Mouse (Mus musculus): ENCODE data around the gene Tspan13.
A peak's percentile ranks its signal among the peaks of the same experiment; 100 is the strongest.

Gene Tspan13

DNA sequence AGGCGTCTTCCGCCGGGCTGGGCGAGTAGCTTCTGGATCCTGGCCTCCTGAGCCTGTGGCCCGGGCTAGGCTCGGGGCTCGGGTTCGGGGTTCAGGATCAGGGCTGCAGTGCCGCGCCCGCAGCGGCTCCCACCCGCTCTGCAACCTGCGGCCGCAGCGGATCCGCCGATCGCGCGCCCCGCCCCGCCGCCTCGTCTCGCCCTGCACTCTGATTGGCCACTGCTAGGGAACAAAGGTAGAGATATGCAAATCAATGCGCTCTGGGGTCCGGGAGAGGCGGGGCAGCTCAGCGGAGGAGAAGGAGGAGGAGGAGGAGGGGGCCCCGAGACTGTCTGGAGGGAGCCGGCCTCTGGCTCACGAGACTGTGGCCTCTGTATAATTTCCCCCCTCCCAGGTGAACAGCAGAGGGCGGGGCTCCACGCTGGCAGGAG is at the start of gene Tspan13:
Gene Tspan13, minus strand, starts transcription at position 153 of the 431 bp plus-strand sequence.
- DNase-seq, result peak; percentile 95 to 96

DNA sequence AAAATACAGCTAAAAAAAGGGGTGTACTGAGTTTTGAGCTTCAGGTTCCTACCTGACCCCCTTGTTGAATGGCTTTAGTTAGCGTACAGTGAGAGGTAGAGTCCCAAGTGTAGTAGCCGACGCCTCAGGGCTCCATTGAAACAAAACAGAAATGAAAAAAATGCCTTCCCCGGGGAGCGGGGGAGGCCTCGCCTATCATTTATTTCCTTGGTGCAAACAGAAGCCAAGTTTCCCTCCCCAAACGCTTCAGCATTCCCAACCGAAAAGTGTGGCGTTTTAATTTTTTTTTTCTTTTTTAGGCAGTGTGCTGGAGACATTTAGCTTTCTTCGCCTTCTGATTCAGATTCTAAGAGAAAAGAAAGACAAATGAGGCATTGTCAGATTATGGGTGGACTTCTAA is 49.7 kb upstream of the Tspan13 start:
- no peak for DNase-seq

DNA sequence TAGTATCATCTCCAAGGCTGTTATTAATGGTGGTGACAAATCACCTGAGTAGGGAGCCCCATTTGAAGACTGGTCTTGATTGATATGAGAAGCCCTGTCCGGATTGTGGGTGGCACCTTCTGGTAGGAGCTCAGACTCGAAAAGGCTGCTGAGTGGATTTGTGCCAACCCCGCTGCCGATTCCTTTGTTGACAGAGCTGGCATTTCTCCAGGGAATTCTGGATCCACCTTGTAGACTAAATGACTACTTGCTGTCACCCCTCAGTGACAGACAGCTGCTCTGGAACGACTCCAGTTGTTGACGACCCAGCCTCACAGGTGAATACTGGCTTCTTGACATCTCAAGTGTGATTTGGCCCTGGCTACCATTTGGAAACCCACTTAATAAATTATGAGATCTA is 46.9 kb upstream of the Tspan13 start:
- DNase-seq, result peak; percentile 48 to 52

DNA sequence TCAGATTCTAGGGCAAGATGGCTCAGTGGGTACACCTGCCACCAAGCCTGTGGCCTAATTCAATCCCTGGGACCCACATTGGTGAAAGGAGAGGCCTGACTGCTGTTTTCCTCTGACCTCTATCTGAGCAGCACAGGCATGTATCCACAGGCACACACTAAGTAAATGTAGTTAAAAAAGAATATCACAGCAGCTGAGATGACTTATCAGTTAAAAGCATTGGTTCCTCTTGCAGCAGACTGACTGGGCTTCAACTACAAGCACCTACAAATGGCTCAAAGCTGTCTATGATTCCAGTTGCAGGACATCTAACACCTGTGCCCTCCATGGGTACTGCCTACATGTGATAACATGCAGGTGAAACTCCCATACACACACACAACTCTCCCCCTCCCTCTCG is 46.5 kb upstream of the Tspan13 start:
- DNase-seq, result no peak

DNA sequence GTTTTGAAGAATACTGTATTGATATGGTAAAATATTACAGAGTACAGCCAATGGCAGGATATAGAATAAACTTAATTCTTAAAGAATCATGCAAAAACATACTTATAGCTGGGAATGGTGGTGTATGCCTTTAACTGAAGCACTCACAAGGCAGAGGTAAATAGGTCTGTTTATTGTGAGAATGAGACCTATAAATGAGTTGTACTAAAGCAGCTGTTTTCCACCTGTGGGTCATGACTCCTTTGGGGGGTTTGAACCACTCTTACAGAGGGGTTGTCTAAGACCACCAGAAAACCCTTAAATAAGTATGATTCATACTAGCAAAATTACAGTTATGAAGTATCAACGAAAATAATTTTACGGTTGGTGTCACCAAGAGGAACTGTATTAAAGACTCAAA is 43.1 kb upstream of the Tspan13 start:
- no peak for DNase-seq

DNA sequence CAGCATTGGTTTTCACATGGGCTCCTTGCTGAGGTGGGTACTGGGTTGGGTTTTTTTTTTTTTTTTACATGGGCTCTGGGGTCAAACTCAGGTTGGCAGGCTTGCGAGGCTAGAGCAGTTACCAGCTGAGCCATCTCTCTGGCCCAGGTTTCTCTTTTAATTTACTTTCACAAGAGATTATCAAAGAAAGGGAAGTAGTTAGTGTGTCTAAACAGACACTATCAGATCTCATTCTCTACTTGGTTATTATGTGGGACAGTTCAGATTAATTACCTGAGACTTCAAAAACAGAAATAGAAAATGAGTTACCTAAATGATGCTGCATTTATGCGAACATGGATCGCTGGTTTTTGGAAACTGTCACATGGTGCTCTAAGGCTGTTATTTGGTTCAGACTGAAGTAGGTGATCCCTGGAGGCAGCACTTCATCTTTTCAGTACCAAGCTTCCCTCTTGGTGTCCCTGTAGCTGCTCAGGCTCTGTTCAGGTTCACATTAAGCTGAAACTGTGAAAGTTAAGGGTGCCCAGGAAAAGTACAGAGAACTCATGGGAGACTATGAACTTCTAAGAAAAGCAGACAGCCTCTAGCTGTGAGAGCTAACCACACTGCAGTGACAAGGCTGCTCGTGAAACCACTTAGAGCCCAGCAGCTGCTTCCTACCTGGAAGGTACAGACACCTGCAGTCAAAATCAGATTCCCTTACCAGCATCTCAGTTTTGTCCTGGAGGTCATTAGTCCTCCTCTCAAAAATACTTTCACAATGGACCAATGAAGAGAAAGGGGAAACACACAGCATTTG is 36.0 kb upstream of the Tspan13 start:
- DNase-seq, result no peak

DNA sequence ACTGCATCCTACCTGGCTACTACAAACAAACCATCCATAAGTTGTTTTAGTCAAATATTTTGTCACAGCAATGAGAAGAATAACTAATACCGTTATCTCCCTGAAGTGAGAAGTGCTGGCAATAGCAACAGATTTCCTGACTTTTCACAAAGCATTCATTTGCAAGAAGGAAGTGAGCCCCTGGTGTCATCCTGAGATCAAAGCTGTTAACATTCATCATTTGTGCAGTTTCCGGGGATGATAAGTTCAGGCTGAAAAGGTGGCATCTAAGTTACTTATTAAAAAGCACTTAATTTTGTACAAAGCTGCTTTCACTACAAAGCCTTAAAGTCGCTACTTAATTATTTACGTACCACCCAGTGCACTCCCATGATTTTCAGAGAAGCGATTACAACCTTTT is 30.6 kb upstream of the Tspan13 start:
- DNase-seq, result no peak

DNA sequence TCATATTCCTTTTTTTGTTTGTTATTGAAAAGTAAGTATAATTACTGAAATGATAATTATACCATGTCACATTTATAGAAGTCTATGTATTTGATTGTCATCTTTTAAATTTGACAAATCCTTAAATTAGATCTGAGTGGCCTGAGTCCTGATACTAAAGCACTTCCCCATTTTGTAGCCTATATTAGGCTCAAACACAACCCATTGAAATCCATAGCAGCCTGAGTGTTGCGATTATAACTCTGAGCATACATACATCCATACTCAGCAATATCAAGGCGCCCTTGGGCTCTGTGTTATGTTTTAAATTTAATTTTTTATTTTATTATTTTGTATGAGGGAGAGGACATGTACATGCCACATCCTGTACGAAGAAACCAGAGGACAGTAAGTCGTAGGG is 27.9 kb upstream of the Tspan13 start:
- DNase-seq, result no peak

DNA sequence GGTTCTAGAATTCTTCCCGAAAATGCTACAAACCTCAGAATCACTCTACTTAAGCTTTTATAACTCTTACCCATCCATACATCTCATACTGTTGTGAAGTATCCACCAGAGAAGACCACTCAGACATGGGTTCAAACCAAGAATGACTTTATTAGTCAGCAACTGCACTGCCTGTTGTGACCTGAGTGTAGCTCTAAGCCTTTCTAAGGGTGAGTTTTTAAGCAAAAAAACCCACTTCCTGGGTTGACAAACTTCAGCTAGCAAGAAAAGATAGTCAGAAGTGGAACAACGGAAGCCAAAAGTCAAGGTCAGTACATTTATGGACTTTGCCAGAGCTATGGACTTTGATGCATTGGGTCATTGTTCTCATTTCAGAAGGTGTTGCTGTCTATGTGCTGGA is 25.2 kb upstream of the Tspan13 start:
- no peak for DNase-seq

DNA sequence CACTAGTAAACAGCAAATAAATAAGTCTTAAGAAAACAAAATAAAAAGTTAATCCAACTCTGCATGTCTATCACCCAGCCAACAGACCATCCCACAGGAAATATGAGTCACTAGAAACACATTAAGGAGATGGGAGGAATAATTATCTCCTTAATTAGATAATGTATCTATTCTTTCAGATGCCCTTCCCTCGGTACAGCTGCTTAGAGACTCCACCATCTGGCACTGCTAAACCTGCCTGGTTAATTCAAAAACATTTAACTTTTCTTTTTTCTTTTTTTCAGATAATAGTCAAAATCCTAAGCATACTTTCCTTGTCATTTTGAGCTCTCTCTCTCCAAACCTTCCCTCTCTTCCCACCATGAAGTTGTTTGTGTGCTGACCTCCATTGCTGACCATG is 23.6 kb upstream of the Tspan13 start:
- no peak for DNase-seq

DNA sequence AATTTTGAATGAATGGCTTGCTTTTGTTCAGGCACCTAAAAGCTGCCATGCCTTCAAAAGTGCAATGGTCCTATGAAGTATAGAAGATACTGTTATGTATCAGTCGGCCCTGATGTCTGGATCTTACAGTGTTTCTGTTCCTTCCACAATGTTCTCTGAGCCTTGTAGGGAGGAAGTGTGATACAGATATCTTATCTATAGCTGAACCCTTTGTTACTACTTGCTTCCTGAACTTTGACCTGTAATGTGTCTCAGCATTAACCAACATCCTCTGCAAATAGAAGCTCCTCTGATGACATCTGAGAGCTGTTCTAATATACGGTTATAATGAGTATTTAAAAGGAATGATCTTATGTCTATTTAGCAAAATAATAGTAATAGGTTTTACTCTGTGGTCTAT is 15.4 kb upstream of the Tspan13 start:
- DNase-seq, result no peak

DNA sequence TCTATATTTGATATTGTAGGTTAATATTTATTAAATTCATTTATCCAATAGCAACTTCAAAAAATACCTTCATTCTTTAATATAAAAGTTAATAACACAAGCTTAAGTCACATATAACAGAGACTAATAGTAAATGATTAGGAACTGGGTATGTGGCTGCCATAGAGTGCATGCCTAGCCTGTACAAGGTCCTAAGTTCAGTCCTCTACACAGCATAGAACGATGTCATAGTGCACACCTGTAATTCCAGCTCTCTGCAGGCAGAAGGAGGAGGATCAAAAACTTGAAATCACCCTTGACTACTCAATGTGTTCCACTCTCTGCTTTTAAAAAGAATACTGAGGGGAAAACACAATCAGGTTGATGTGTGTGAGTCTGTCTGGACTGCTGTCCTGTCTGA is 8.0 kb upstream of the Tspan13 start:
- no peak for DNase-seq

DNA sequence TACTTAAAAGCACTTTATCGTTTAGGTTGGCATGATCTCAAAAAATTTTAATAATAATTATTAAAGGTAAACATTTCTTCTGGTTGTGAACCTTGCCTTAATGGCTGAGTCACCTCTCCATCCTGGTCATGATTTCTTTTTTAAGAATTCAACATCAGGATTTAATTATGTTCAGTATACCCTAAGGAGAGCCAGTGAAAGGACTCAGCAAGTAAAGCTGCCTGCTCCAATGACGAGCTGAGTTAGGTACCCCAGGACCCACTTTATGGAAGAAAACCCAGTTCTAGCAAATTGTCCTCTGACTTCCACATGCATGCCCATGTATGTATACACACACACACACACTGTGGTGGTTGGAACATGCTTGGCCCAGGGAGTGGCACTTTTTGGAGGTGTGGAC is 5.3 kb upstream of the Tspan13 start:
- DNase-seq, result no peak

DNA sequence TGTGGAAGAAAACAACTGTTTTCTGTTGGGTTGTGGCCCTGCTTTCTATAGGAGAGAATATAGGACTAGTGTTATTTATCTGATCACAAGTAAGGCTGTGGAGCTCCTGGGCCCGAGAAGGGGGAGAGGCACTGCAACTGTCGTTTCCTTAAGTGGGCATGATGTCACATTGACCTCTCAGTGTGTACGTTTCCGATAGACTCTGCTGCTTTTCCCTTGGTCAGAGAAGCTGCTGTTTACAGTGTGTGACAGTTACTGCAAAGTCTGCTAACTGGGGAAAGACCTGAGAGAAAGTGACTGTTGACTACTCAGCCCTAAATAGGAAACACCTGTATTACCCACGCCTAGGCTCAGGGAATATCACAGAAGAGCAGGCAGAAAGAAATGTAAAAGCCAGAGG is 3.9 kb upstream of the Tspan13 start:
- DNase-seq, result no peak

DNA sequence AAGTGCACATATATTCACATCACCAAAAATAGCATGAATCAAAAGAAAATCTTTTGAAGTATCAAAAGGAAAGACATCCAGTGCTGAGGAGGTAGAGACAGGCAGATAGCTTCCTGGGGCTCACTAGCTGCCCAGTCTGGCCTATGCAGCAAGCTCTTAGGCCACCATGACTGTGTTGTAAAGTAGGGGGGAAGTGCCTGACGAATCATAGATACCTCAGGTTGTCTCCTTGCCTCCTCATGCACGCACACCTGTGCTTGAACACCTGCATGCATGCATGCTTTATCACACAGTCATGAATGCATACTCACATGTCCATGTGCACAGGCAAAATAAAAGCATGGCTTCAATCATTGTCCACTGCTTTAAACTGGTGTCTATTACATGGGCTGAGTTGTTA is 2.4 kb upstream of the Tspan13 start:
- no peak for DNase-seq

DNA sequence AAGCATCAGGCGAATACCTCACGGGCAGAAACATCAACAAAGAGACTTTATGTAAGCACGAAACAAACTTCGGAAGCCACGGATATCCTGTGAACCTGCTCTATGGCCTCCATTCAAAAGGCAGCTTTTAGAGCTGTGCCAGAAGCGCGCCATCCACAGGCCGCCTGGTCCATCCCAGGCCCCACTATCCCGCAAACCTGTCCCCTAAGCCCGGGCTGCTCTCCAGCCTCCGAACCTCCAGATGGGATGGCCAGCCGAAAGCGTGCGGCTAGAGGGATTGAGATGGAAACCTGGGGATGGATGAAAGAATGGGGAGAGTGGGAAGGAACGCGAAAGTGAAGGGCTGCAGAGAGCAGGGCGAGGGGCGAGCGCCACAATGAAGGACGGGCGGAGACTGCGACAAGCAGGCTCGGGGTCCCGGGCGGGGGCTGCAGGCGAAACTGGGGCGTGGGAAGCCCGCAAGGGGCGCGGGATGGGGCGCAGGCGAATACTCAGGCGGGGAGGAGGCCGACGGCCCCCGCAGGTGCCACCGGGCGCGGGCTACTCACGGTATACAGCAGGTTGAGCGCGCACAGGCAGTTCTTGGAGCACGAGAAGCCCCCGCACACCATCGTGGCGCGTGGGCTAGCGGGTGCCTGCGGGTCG is 475 bp downstream of the Tspan13 start:
- DNase-seq, result peak; percentile 84 to 85

DNA sequence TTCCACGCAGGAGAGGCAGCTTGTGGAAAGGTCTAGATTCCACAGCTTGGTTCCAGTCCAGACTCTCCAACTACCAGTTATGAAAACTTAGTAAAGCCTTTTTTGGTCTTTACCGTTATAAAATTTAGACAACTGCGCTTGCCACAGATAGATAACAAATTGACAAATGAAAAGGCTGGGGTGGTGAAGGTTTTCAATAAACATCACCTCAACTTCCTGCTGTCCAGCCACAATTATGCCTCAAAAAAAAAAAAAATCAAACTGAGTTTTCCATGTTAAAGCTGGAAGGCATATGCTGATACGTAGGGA is 1.1 kb downstream of the Tspan13 start:
- no peak for DNase-seq

DNA sequence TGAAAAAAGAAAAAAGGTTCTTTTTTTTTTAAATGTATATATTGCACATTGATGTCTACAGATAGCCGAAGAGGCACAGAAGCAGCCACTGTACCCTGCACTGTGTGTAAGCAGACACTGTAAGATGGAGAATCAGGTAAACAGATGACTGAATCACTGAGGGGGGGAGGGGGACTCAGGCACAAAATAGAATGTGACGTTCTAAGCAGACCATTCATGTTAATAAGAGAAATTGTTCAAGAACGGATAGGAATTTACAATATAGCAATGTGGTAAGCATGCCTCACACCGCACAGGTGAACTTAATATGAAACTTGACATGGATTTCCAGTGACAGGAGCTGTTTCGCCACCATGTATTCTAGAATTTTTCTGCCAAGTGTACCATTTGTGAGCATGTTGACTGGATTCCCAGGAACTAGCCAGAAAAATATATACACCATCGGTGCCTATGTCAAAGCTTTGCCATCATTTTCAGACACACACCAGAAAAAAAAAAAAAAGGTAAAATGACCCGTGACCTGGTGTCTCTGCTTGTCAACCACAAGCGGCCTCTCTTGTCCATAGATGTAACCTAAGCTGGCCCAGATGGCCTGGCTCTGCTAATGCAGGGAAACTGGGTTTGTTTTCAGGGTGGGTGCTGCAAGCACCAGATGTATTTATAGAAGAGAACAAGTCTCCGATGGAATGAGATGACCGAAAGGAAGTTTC is 1.6 kb downstream of the Tspan13 start:
- DNase-seq, result peak; percentile 38

DNA sequence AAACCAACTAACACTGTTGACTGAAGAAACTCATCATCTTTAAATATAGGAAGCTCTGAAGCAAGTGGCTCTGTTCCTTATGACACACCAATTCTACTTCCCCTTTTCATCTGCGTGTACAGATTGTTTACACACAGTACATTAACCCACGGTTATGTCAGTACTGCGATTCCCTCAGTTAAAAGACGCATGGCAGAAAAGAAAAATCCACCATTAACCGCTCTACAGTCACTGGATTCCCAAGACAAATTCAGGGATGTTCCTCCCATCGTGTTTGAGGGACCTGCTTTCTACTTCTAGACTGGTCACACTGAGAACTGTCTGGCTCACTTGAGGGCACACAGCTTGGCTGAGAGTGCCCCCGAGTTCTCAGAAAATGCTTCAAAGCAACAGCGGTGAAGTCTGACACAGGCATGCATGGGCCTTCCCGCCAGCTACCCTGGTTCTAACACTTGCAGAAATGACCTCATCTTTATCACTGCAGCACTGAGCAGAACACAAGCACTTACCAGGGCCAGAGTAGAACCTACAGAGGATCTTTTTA is 2.7 kb downstream of the Tspan13 start:
- peak in 1 of 2 experiments; percentile 16 for DNase-seq

DNA sequence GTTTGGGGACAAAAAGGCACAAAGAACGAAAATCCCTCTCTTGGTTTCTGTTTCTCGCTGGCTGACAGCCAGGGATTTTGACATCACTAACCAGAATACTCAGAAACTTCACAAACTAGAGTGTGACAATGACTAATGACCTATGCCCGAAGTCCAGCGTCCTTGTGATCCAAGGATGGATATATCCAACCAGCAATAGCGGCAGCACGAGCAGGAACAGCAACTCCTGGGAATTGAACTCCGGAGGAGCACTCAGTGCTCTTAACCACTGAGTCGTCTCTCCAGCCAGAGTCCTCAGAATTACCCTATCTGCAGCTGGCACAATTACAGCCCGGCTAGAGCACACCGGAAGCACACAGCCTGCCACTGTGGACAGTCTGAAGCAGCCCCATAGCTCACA is 5.5 kb downstream of the Tspan13 start:
- no peak for DNase-seq

DNA sequence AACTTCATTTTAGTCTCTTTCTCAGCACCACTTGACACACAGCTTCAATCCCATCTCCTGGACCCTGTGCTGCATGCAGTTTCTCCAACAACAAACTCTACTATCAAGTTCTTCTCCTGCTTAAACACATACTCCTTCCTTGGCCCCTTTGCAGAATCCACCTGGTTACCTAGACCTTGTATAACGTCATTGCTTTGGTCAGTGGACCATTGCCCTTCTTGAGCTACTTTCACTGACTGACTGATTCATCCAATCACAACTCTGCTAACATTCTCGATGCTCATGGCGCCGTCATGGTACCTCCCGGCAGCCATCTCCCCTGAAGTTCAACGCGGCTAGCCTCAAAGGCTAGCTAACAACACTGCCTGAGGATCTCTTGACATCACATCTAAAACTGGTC is 6.2 kb downstream of the Tspan13 start:
- DNase-seq, result no peak

DNA sequence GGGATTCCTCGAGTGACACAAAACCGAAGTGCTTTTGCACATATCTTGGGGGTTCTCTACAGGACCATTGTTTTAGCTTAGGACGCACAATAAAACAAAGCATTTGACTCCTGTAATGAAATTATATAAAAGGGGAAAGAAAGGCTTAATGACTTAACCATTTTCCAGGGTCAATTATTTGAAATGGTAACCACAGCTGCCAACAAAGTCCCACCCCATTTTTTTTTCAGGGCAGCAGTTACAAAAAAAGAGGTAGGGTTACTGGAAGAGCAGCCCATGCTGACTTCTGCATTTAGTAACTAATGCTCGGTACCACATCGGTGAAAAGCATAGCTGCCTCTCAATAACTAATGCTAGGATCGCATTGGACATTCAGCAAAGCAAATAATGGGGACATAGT is 6.8 kb downstream of the Tspan13 start:
- DNase-seq, result no peak

DNA sequence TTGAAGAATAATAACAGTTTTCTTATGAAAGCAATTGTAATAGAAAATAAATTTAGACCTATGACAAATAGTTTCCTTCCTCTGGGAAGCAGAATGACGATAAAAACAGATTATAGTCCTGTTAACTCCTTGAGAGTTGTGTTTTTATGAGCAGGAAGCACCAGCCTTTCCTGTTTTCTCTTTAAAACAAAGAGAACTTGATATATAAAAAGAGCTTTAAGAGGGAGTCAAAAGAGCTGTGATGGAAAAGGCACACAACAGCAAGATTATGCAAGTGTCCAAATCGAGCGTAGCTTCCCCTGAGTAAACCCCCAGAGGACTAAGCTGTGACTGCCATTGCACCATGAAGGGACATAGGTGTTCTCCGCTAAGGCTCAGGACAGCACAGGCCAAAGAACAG is 9.9 kb downstream of the Tspan13 start:
- no peak for DNase-seq

All from cerebellum, postnatal 10 days (tissue).